Mouse (Mus musculus): ENCODE results near the gene Zfp764. TPM values are rescaled to one million over a fixed set of nuclear protein-coding genes. Genes with fewer than 3 reads are reported as not detected.
"Not testable (repeated sequence)": the region's sequence is repeated elsewhere in the genome, so short reads cannot be mapped to it uniquely, and the experiment has no call there.

The Zfp764 gene
- total and polyA plus RNA-seq, 2 experiments from 2014 or later: 2.7 to 4.7 TPM

GRCm38 (mm10) chr7:127393944-127394333 is 12.7 kb downstream of the Zfp764 start:
- no peak for TF ChIP-seq CTCF (IDR thresholded peaks at IDR 0.05)
- peaks cover 4% of the 10 kb centered on the region; the same call in 1 of the 2 replicates for H3K27me3 ChIP-seq (ENCODE audit: insufficient read depth, low read length)
- peaks cover 6% of the 10 kb centered on the region; the same call in 1 of the 2 replicates for H3K4me1 ChIP-seq (ENCODE audit: insufficient read depth, low read length)
- no peaks in the 10 kb centered on the region for H3K9me3 ChIP-seq (ENCODE audit: low read length)
- WGBS: 18% methylated on average over 7 of the region's 7 CpGs
- H3K36me3 ChIP-seq (ENCODE audit: insufficient read depth, low read length): no peaks in the 10 kb centered on the region; the same call in 1 of the 2 replicates
- peak overlapping the region; percentile 89 for H3K9ac ChIP-seq (replicated peaks; ENCODE audit: low read length, poor library complexity, severe bottlenecking)
- peak overlapping the region; percentile 85 for H3K27ac ChIP-seq (ENCODE audit: low read depth, low read length)
- ATAC-seq (ENCODE audit: low FRiP score) (peak; percentile 1; the same call in 1 of the 2 replicates), DNase-seq (ENCODE audit: low spot score) (no peak)
- peak overlapping the region; percentile 64 for H3K4me2 ChIP-seq (ENCODE audit: low read depth, low read length, poor library complexity, severe bottlenecking)
- peak overlapping the region; percentile 58 for H3K4me3 ChIP-seq (ENCODE audit: low read depth, low read length)

GRCm38 (mm10) chr7:127393157-127393943 is 13.3 kb downstream of the Zfp764 start, which contains the start of gene E430018J23Rik:
Gene E430018J23Rik, minus strand, starts transcription at chr7:127393629.
- DNase-seq (ENCODE audit: low spot score): peak; percentile 99
- H3K9me3 ChIP-seq (ENCODE audit: low read length): no peaks in the 10 kb centered on the region
- no peaks in the 10 kb centered on the region; the same call in 1 of the 2 replicates for H3K36me3 ChIP-seq (ENCODE audit: insufficient read depth, low read length)
- H3K4me3 ChIP-seq (ENCODE audit: low read depth, low read length): peak within 1 kb of the TSS; percentile 58
- WGBS: under 1% methylated on average over 45 of the region's 45 CpGs
- TF ChIP-seq CTCF (IDR thresholded peaks at IDR 0.05): peak; percentile 15; the same call in 1 of the 2 replicates
- H3K4me2 ChIP-seq (ENCODE audit: low read depth, low read length, poor library complexity, severe bottlenecking): peak within 1 kb of the TSS; percentile 64
- peak within 1 kb of the TSS; percentile 85 for H3K27ac ChIP-seq (ENCODE audit: low read depth, low read length)
- peaks cover 4% of the 10 kb centered on the region; the same call in 1 of the 2 replicates for H3K27me3 ChIP-seq (ENCODE audit: insufficient read depth, low read length)
- peak; percentile 94 for ATAC-seq (ENCODE audit: low FRiP score)
- peak within 1 kb of the TSS; percentile 89 for H3K9ac ChIP-seq (replicated peaks; ENCODE audit: low read length, poor library complexity, severe bottlenecking)
- peaks cover 6% of the 10 kb centered on the region; the same call in 1 of the 2 replicates for H3K4me1 ChIP-seq (ENCODE audit: insufficient read depth, low read length)

GRCm38 (mm10) chr7:127392251-127392824 is 14.3 kb downstream of the Zfp764 start:
- peak overlapping the region; percentile 58; the same call in 1 of the 2 replicates for H3K4me3 ChIP-seq (ENCODE audit: low read depth, low read length)
- peaks cover 6% of the 10 kb centered on the region; the same call in 1 of the 2 replicates for H3K4me1 ChIP-seq (ENCODE audit: insufficient read depth, low read length)
- no peak for TF ChIP-seq CTCF (IDR thresholded peaks at IDR 0.05)
- H3K36me3 ChIP-seq (ENCODE audit: insufficient read depth, low read length): no peaks in the 10 kb centered on the region; the same call in 1 of the 2 replicates
- WGBS: 88% methylated on average over 8 of the region's 8 CpGs
- peak overlapping the region; percentile 64 for H3K4me2 ChIP-seq (ENCODE audit: low read depth, low read length, poor library complexity, severe bottlenecking)
- no peak for DNase-seq (ENCODE audit: low spot score)
- H3K27me3 ChIP-seq (ENCODE audit: insufficient read depth, low read length): no peaks in the 10 kb centered on the region
- H3K9me3 ChIP-seq (ENCODE audit: low read length): no peaks in the 10 kb centered on the region
- ATAC-seq (ENCODE audit: low FRiP score): no peak
- no peak overlapping the region for H3K27ac ChIP-seq (ENCODE audit: low read depth, low read length)
- peak overlapping the region; percentile 89; the same call in 1 of the 2 replicates for H3K9ac ChIP-seq (replicated peaks; ENCODE audit: low read length, poor library complexity, severe bottlenecking)

GRCm38 (mm10) chr7:127391538-127391937 is 15.1 kb downstream of the Zfp764 start:
- no peak overlapping the region for H3K4me2 ChIP-seq (ENCODE audit: low read depth, low read length, poor library complexity, severe bottlenecking)
- WGBS: 95% methylated on average over 16 of the region's 16 CpGs
- peaks cover 6% of the 10 kb centered on the region; the same call in 1 of the 2 replicates for H3K4me1 ChIP-seq (ENCODE audit: insufficient read depth, low read length)

GRCm38 (mm10) chr7:127390306-127390705 is 16.3 kb downstream of the Zfp764 start:
- DNase-seq (ENCODE audit: low spot score) (no peak), ATAC-seq (ENCODE audit: low FRiP score) (no peak)
- 76% methylated on average over 7 of the region's 7 CpGs for WGBS
- Histone ChIP-seq H3K4me2 (ENCODE audit: low read depth, low read length, poor library complexity, severe bottlenecking) (no peak overlapping the region), H3K36me3 (ENCODE audit: insufficient read depth, low read length) (no peaks in the 10 kb centered on the region; the same call in 1 of the 2 replicates), H3K4me1 (ENCODE audit: insufficient read depth, low read length) (peaks cover 6% of the 10 kb centered on the region; the same call in 1 of the 2 replicates), H3K4me3 (ENCODE audit: low read depth, low read length) (no peak overlapping the region), H3K27ac (ENCODE audit: low read depth, low read length) (no peak overlapping the region), H3K9ac (replicated peaks; ENCODE audit: low read length, poor library complexity, severe bottlenecking) (no peak overlapping the region), H3K9me3 (ENCODE audit: low read length) (no peaks in the 10 kb centered on the region), H3K27me3 (ENCODE audit: insufficient read depth, low read length) (no peaks in the 10 kb centered on the region)
- no peak for TF ChIP-seq CTCF (IDR thresholded peaks at IDR 0.05)

More at GRCm38 (mm10) chr7:127391538-127391937, 15.1 kb downstream of the Zfp764 start:
- no peak overlapping the region for H3K9ac ChIP-seq (replicated peaks; ENCODE audit: low read length, poor library complexity, severe bottlenecking)
- no peaks in the 10 kb centered on the region for H3K27me3 ChIP-seq (ENCODE audit: insufficient read depth, low read length)
- ATAC-seq (ENCODE audit: low FRiP score): no peak
- DNase-seq (ENCODE audit: low spot score): no peak
- no peaks in the 10 kb centered on the region; the same call in 1 of the 2 replicates for H3K36me3 ChIP-seq (ENCODE audit: insufficient read depth, low read length)
- no peak overlapping the region for H3K27ac ChIP-seq (ENCODE audit: low read depth, low read length)
- no peaks in the 10 kb centered on the region for H3K9me3 ChIP-seq (ENCODE audit: low read length)
- no peak overlapping the region for H3K4me3 ChIP-seq (ENCODE audit: low read depth, low read length)
- TF ChIP-seq CTCF (IDR thresholded peaks at IDR 0.05): no peak

- not testable (repeated sequence) for H3K4me2 ChIP-seq (ENCODE audit: low read depth, low read length, poor library complexity, severe bottlenecking); DNase-seq (ENCODE audit: low spot score); H3K4me3 ChIP-seq (ENCODE audit: low read depth, low read length); H3K27me3 ChIP-seq (ENCODE audit: insufficient read depth, low read length); H3K36me3 ChIP-seq (ENCODE audit: insufficient read depth, low read length); H3K4me1 ChIP-seq (ENCODE audit: insufficient read depth, low read length); H3K27ac ChIP-seq (ENCODE audit: low read depth, low read length); H3K9me3 ChIP-seq (ENCODE audit: low read length); ATAC-seq (ENCODE audit: low FRiP score); H3K9ac ChIP-seq (replicated peaks; ENCODE audit: low read length, poor library complexity, severe bottlenecking)
Observed at GRCm38 (mm10) chr7:127388201-127388600, 18.4 kb downstream of the Zfp764 start.

All from midbrain, postnatal 0 days (tissue).